Mouse (Mus musculus): ENCODE results near the gene Eml1. TPM values are rescaled to one million over a fixed set of nuclear protein-coding genes. Genes with fewer than 3 reads are reported as not detected.
A peak's percentile ranks its signal among the peaks of the same experiment; 100 is the strongest.

Eml1 gene
- polyA plus RNA-seq, 1 experiment from 2014 or later: 27.8 TPM

DNA sequence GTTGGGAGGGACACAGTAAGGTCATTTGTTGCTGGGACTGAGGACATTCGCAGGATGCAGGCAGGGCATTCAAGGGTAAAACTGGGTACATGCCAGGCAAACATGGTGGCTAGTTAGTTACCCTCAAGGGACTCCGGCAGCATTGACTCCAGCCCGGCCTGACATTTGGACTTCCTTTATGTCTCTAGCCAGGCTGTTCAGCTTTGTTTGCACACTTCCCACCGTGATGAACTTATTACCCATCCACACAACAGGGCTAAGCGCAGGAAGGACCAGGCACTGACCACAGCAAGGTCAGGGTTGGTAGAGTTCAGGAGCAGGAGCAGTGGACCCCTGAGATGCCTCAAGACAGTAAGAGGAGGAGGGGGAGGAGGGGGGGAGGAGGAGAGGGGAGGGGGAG lies 1.8 kb upstream of the Eml1 start:
- 56% methylated on average over 5 of the region's 5 CpGs for WGBS
- ATAC-seq: no peak

DNA sequence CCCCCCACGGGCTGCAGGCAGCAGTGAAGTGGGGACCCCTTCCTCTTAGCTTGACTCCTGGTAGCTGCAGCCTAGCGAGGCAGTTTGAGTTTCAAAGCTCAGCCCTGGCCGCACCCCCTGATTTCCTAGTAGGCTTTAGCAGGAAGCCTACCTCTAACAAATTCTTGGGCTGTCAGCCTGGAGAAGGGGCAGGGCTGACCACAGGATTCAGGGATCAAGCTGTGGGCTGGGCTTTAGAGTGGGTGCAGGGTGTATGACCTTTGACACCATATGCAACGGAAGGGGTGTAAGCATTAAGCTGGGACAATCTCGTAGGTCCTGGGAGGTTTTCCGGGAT lies 640 bp downstream of the Eml1 start:
- Histone ChIP-seq H3K36me3 (ENCODE audit: control insufficient read depth, insufficient read depth) (no peaks in the 10 kb centered on the region; the same call in 1 of the 2 replicates), H3K9ac (ENCODE audit: low read depth, low read length) (no peak overlapping the region), H3K4me2 (replicated peaks; ENCODE audit: low read depth) (peak overlapping the region; percentile 42), H3K27me3 (replicated peaks; ENCODE audit: control insufficient read depth, insufficient read depth, low read length) (no peaks in the 10 kb centered on the region), H3K9me3 (ENCODE audit: control insufficient read depth) (no peaks in the 10 kb centered on the region), H3K4me1 (replicated peaks; ENCODE audit: control insufficient read depth, insufficient read depth, low read length) (no peaks in the 10 kb centered on the region), H3K27ac (ENCODE audit: low read depth, low read length) (peak overlapping the region; percentile 10; the same call in 1 of the 2 replicates), H3K4me3 (ENCODE audit: low read depth, low read length) (no peak overlapping the region)
- 56% methylated on average over 6 of the region's 6 CpGs for WGBS
- no peak for ATAC-seq
- TF ChIP-seq CTCF (IDR thresholded peaks at IDR 0.05; ENCODE audit: low read depth): no peak

More for the DNA sequence above, 1.8 kb upstream of the Eml1 start:
- TF ChIP-seq CTCF (IDR thresholded peaks at IDR 0.05; ENCODE audit: low read depth): no peak
- Histone ChIP-seq H3K9ac (ENCODE audit: low read depth, low read length) (no peak overlapping the region), H3K27ac (ENCODE audit: low read depth, low read length) (no peak overlapping the region), H3K9me3 (ENCODE audit: control insufficient read depth) (no peaks in the 10 kb centered on the region), H3K36me3 (ENCODE audit: control insufficient read depth, insufficient read depth) (no peaks in the 10 kb centered on the region), H3K27me3 (replicated peaks; ENCODE audit: control insufficient read depth, insufficient read depth, low read length) (no peaks in the 10 kb centered on the region), H3K4me3 (ENCODE audit: low read depth, low read length) (no peak overlapping the region), H3K4me1 (replicated peaks; ENCODE audit: control insufficient read depth, insufficient read depth, low read length) (no peaks in the 10 kb centered on the region), H3K4me2 (replicated peaks; ENCODE audit: low read depth) (no peak overlapping the region)

DNA sequence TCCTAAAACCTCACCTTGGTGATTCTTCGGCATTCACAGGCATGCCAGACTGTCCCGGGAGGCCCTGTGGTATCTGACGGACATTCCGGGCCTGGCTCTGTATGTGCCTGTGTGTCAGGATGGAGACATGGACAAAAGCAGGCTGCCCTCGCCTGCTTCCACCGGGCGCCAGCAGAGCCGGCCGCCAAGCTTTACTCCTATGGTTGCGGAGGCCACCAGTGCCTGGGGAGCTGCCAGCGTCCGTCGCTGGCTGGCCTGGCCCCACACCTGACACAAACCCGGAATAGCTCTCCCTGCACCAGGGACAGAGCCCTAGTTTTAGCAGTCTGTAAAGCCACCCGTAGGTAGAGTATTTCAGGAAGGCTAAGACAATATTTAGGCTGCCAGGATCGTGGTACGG lies 1.5 kb downstream of the Eml1 start:
- H3K9ac ChIP-seq (ENCODE audit: low read depth, low read length): no peak overlapping the region
- no peak overlapping the region; the same call in 1 of the 2 replicates for H3K4me2 ChIP-seq (replicated peaks; ENCODE audit: low read depth)
- H3K4me3 ChIP-seq (ENCODE audit: low read depth, low read length): no peak overlapping the region
- ATAC-seq: no peak
- WGBS: 88% methylated on average over 17 of the region's 17 CpGs
- H3K27me3 ChIP-seq (replicated peaks; ENCODE audit: control insufficient read depth, insufficient read depth, low read length): no peaks in the 10 kb centered on the region
- no peaks in the 10 kb centered on the region; the same call in 1 of the 2 replicates for H3K36me3 ChIP-seq (ENCODE audit: control insufficient read depth, insufficient read depth)
- no peaks in the 10 kb centered on the region for H3K4me1 ChIP-seq (replicated peaks; ENCODE audit: control insufficient read depth, insufficient read depth, low read length)
- no peak overlapping the region for H3K27ac ChIP-seq (ENCODE audit: low read depth, low read length)
- H3K9me3 ChIP-seq (ENCODE audit: control insufficient read depth): no peaks in the 10 kb centered on the region
- no peak for TF ChIP-seq CTCF (IDR thresholded peaks at IDR 0.05; ENCODE audit: low read depth)

DNA sequence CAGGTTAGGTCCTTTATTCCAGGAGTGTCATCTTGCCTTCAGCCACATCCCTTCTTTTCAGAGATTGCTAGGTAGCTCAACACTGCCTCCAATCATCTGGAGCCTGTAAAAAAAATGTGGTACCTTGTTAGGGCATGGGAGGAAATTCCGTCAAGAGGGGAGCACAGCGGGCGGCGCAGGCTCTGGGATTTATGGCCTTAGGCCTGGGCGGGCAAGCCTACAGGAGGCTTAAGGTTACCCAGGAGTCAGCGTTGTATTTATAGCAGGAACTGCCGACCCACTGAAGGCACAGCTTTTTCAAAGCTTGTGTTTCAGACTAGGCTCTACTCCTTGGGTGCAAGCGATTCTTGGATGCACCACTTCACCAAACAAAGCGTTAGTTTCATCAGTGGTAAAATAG lies 2.9 kb downstream of the Eml1 start:
- Histone ChIP-seq H3K9me3 (ENCODE audit: control insufficient read depth) (no peaks in the 10 kb centered on the region), H3K27me3 (replicated peaks; ENCODE audit: control insufficient read depth, insufficient read depth, low read length) (no peaks in the 10 kb centered on the region), H3K9ac (ENCODE audit: low read depth, low read length) (no peak overlapping the region), H3K27ac (ENCODE audit: low read depth, low read length) (no peak overlapping the region), H3K4me3 (ENCODE audit: low read depth, low read length) (no peak overlapping the region), H3K4me1 (replicated peaks; ENCODE audit: control insufficient read depth, insufficient read depth, low read length) (no peaks in the 10 kb centered on the region), H3K36me3 (ENCODE audit: control insufficient read depth, insufficient read depth) (no peaks in the 10 kb centered on the region; the same call in 1 of the 2 replicates), H3K4me2 (replicated peaks; ENCODE audit: low read depth) (no peak overlapping the region)
- no peak for TF ChIP-seq CTCF (IDR thresholded peaks at IDR 0.05; ENCODE audit: low read depth)
- WGBS: 57% methylated on average over 9 of the region's 9 CpGs
- ATAC-seq: no peak

DNA sequence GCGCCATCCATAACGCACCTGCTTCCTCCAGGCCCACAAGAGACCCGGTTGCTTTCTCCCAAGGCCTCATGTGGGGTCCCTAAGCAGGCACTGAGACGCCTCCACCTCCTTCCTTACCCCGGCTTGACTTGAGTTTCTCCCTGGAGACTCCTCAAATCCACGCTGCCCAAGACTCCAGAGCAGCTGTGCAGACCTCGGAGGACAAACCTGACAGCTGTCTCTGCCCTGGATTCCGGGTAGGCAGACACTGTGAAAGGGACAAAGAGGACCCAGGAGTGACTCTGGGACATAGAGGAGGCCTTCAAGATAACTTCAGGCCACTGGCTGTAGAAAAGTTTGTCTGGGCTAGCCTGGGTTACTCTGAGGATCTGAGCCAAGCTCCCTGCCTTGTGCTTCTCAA lies 3.9 kb downstream of the Eml1 start:
- Histone ChIP-seq H3K9ac (ENCODE audit: low read depth, low read length) (no peak overlapping the region), H3K4me3 (ENCODE audit: low read depth, low read length) (no peak overlapping the region), H3K9me3 (ENCODE audit: control insufficient read depth) (no peaks in the 10 kb centered on the region), H3K4me1 (replicated peaks; ENCODE audit: control insufficient read depth, insufficient read depth, low read length) (no peaks in the 10 kb centered on the region), H3K36me3 (ENCODE audit: control insufficient read depth, insufficient read depth) (no peaks in the 10 kb centered on the region; the same call in 1 of the 2 replicates), H3K4me2 (replicated peaks; ENCODE audit: low read depth) (no peak overlapping the region), H3K27me3 (replicated peaks; ENCODE audit: control insufficient read depth, insufficient read depth, low read length) (no peaks in the 10 kb centered on the region), H3K27ac (ENCODE audit: low read depth, low read length) (no peak overlapping the region)
- WGBS: 85% methylated on average over 8 of the region's 8 CpGs
- no peak for ATAC-seq
- TF ChIP-seq CTCF (IDR thresholded peaks at IDR 0.05; ENCODE audit: low read depth): no peak

DNA sequence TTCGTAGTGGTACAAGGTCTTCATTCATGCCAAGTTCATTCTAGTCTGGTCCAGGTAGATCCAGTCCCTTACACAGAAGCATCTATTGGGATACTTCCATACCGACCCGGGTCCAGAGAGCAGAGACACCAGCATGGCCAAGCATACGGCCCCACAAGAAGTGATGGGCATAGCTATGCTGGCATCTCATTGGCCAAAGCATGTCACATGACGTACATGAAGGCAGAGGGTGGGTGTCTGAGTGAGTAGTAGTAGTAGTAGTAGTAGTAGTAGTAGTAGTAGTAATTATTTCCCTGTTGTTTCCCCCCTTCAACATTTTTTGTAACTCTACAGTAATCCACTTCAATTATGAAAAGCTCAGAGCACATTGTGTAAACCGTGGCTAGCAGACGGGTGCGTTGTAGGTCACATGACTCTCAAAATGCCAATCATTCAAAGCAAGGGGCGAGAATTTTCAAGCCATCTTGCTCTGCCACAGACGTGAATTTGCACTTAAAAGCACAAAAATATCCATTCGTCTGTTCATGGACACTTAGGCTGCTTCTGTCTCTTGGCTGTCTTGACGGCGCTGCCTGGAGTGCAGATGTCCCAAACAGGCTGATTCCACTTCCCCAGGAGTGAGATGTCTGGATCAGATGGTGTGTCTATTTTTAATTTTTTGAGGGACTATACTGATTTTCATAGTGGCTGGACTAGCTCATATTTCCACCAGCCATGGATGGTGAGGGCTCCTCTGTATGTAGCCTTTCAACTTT lies 7.8 kb downstream of the Eml1 start:
- H3K4me2 ChIP-seq (replicated peaks; ENCODE audit: low read depth): no peak overlapping the region
- no peaks in the 10 kb centered on the region; the same call in 1 of the 2 replicates for H3K36me3 ChIP-seq (ENCODE audit: control insufficient read depth, insufficient read depth)
- no peak overlapping the region for H3K9ac ChIP-seq (ENCODE audit: low read depth, low read length)
- H3K4me3 ChIP-seq (ENCODE audit: low read depth, low read length): no peak overlapping the region
- H3K9me3 ChIP-seq (ENCODE audit: control insufficient read depth): no peaks in the 10 kb centered on the region
- 81% methylated on average over 13 of the region's 13 CpGs for WGBS
- no peak for TF ChIP-seq CTCF (IDR thresholded peaks at IDR 0.05; ENCODE audit: low read depth)
- H3K27me3 ChIP-seq (replicated peaks; ENCODE audit: control insufficient read depth, insufficient read depth, low read length): no peaks in the 10 kb centered on the region
- ATAC-seq: no peak
- H3K27ac ChIP-seq (ENCODE audit: low read depth, low read length): no peak overlapping the region
- H3K4me1 ChIP-seq (replicated peaks; ENCODE audit: control insufficient read depth, insufficient read depth, low read length): no peaks in the 10 kb centered on the region
